Mouse (Mus musculus) splenic B cell, adult 2 months (primary cell): ENCODE data around the gene Prtn3.
A peak's percentile ranks its signal among the peaks of the same experiment; 100 is the strongest.

Experiments
- DNase-seq: peaks from one replicate; pipeline ENCODE4 v3.0.0-alpha.2; 2011; ENCODE audit warnings: low read depth, low spot score
- H3K27me3 ChIP-seq: 2 replicates; pipeline ENCODE4 v1.6.1; 2012; ENCODE audit warnings: mild to moderate bottlenecking, low read length, moderate library complexity, mixed read lengths; ENCODE audit not compliant: control insufficient read depth, poor library complexity, insufficient read depth, severe bottlenecking
- H3K36me3 ChIP-seq: 2 replicates; pipeline ENCODE4 v1.6.1; 2012; ENCODE audit warnings: mild to moderate bottlenecking, low read length, moderate library complexity, mixed read lengths; ENCODE audit not compliant: control insufficient read depth, poor library complexity, insufficient read depth, severe bottlenecking

The Prtn3 gene

DNA sequence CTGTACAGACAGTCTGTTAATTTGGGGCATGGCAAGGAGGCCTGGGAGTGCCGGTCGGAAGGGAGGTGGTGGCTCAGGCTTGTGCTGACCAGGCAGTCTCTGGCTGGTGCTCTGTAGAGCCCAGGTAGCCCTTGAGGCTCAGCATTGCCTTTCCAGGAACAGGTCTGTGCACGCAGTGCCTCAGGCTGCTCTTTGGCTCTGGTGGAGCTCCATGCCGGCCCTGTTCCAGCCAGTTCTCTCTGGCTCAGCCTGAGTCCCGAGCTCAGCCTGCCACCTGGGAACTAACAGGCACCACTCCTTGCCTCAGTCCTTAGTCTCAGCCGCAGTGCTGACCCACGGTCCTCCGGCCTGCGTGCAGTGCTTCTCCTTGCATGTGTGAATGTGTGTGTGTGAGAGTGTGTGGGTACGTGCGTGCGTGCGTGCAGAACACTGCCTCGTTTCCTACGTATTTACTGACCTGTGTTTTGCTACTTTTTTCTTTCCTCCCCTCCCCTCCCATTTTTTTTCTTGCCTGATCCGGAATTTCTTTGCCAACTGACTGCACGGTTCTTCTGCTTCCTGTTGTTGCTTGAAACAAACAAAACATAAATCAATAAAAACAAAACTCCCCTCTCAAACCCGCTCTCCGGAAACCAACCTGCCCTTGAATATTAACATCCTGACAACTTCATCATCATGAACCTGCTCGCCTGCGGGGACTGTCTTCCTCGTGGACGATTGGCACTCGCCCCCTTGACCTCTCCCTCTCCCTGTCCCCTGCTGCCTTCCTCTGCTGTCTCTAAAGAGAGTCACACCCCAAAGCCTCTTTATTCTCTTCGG lies 12.8 kb upstream of the Prtn3 start:
- Histone ChIP-seq H3K36me3 (peaks cover 25% of the 10 kb centered on the region), H3K27me3 (no peaks in the 10 kb centered on the region)
- no peak for DNase-seq

DNA sequence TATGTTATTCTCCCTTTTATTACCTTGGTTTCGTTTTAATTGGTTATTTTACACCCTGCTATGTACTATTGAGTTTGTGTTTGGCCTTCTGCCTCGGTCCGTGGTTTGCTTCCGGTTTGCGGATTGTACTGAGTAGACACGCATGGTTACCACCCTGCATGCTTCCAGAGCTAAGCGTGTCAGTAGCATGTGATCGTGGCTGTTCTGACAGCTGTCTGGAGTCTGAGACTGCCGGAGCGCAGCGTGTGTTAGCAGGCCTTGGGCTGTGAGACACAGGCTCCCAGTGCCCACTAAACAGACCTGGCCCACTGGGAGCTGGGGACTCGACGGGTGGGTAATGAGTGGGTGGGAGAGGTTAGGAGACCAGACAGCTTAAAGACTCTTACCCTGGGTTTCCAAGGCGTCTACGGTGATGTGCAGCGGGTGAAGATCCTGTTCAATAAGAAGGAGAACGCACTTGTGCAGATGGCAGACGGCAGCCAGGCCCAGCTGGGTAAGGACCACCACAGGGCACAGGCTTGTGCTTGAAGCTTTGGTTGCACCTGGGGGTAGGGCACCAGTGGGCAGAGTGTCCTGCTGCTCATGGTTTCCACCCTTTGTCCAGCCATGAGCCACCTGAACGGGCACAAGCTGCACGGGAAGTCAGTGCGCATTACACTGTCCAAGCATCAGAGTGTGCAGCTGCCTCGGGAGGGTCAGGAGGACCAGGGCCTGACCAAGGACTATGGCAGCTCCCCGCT lies 12.1 kb upstream of the Prtn3 start:
- no peaks in the 10 kb centered on the region for H3K27me3 ChIP-seq
- H3K36me3 ChIP-seq, result peaks cover 25% of the 10 kb centered on the region
- DNase-seq, result no peak

DNA sequence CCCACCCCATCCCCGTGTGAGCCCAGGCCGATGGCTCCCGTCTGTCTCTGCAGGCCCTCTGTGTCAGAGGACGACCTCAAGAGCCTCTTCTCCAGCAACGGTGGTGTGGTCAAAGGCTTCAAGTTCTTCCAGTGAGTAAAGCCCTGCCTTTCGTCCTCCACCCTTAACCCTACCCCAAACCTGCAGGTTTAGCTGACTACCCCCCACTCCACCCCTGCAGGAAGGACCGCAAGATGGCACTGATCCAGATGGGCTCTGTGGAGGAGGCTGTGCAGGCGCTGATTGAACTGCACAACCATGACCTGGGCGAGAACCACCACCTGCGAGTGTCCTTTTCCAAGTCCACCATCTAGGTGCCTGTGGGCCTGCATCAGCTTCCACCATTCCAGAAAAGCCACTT lies 11.4 kb upstream of the Prtn3 start:
- peaks cover 25% of the 10 kb centered on the region for H3K36me3 ChIP-seq
- H3K27me3 ChIP-seq, result no peaks in the 10 kb centered on the region
- no peak for DNase-seq

DNA sequence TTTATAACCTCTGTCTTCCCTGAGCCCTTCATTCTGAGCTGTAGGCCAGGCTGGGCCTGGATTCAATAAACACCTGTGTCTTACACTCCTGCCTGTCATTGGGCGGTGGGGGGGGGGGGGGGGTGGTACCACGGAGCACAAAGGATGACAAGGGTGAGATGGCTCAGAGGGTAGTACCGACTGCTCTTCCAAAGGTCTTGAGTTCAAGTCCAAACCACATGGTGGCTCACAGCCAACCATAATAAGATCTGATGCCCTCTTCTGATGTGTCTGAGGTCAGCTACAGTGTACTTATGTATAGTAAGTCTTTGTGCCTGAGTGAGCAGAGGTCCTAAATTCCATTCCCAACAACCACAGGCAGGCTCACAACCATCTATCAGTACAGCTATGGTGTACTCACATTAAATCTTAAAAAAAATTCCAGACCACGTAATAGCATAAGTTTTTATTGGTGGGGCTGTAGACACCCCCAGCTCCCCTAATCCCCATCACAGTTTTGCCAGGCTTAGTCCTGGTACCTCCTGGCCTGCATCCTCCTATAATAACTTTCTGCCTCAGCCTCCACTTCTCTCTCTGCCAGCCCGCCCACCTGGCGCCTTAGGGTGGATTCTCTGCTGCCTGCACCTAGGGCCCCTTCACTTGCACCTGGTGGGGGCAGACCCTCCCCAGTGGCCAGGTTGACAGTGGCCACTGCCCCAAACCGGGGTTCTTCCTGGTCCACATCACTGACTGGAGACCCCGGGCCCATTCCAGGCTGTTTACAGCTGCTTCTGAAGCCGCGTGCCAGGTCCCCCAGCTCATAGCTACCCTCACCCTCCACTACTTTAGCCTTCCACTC lies 9.7 kb upstream of the Prtn3 start:
- DNase-seq, result no peak
- Histone ChIP-seq H3K36me3 (peaks cover 19% of the 10 kb centered on the region), H3K27me3 (no peaks in the 10 kb centered on the region)

DNA sequence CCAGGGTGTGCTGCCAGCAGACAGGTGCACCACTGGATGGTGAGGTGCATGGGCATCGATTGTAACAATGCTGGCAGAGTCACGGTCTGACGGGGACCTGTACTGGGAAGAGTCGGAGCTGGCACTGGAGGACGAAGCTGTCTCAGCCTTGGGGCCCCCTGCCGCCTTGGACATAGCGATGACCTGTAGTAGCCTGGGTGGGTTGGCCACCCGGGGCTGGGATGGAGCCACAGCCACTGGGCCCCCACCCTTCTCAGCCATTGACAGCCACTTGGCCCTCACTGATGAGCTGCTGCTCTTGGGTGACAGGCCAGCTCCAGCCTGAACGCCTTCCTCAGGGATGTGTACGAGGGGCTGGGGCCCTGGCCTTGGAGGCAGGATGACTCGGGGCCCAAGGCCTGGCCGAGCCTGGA lies 9.1 kb upstream of the Prtn3 start:
- H3K27me3 ChIP-seq, result no peaks in the 10 kb centered on the region
- DNase-seq, result no peak
- H3K36me3 ChIP-seq, result peaks cover 14% of the 10 kb centered on the region

DNA sequence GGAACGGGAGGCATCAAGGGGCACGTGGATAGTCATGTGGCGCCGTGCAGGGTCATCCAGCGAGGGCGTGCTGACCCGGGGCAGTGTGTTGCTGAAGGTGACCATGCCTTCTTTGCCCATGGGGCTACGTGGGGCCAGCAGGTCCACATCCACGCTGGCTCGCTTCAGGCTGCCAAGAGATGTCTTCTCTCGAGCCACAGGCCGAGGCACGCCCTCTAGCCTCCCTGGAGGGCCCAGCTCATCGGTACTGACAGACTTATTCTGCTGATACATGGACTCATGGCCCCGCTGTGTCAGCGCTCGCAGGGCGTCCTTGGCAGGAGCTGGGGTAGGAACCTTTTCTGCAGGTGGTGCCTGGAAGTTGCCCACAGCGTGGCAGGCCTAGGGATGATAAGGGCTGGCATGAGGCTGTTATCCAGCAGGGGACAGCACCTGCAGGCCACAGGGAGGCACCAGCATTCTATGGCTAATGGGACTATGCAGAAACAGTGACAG lies 8.4 kb upstream of the Prtn3 start:
- H3K27me3 ChIP-seq, result no peaks in the 10 kb centered on the region
- H3K36me3 ChIP-seq, result peaks cover 10% of the 10 kb centered on the region
- no peak for DNase-seq

DNA sequence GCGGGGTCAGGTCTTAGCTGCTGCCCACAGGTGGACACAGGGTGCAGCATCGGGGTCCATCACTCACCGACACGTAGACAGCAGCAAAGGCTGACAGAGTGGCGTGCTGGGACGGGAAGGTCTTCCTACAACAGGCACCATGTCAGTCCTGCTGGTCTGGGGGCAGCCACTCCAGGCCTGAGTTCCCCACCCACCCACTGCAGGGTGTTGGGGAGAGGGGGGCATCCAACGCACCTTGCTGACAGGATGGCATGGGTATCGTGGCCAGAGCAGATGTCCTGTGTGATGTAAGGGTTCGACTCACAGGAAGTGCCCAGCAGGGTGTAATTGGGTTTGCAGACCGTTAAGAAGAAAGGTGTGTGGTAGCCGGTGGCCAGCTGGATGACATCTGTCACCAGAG lies 7.7 kb upstream of the Prtn3 start:
- H3K36me3 ChIP-seq, result peaks cover 5% of the 10 kb centered on the region
- no peak for DNase-seq
- no peaks in the 10 kb centered on the region for H3K27me3 ChIP-seq

DNA sequence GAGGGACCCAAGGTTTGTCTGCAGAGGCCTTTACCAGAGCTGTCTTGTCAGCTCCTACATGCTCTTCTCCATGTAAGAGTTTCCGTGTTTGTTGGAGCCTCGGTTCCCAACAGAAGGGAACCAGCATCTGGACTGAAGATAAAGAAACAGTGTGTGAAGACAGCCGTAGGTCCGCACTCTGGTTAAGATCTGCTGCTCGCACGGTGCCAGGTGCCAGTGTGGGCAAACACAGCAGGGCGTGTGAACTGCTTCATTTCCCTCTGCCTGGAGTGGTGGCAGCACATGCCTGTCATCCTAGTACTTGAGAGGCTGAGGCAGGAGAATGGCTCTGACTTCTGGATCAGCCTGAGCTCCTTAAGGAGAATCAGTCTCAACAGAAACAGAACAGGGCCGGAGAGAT lies 2.4 kb upstream of the Prtn3 start:
- H3K36me3 ChIP-seq, result no peaks in the 10 kb centered on the region
- no peaks in the 10 kb centered on the region for H3K27me3 ChIP-seq
- no peak for DNase-seq

DNA sequence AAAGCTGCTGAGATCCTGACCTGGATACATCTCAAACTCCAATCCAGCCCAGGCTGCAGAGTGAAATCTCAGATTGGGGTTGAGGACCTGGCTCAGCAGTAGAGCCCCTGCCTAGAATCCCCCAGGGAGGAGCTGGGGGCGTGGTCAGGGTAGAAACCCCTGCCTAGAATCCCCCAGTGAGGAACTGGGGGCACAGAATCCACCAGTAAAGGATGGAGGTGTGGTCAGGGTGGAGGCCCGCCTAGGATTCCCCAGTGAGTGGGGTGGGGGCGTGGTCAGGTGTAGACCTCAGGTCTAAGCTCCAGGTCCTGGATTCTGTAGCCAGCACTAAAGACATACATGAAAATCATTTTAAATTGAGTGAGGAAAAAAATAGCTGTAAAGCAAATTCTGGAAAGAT lies 1.4 kb upstream of the Prtn3 start:
- Histone ChIP-seq H3K27me3 (no peaks in the 10 kb centered on the region), H3K36me3 (no peaks in the 10 kb centered on the region)
- no peak for DNase-seq

DNA sequence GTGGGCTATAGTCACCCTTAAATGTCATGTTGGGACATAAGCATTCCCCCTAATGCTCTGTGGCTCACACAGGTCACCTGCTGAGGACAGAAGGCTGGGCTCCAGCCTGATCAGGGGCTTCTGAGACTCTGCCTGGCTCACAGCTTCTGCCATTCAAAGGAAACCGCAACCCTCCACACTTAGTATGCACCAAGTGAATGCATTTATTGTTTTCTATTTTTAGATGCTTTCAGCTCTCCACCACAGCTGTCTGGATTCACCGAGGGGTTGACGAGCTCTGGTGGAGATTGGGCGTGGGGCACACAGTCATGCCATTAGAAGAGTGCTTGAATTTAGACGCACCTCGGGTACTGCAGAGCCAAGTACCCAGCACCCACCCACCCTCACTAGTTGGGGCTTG lies 963 bp upstream of the Prtn3 start:
- Histone ChIP-seq H3K36me3 (no peaks in the 10 kb centered on the region), H3K27me3 (no peaks in the 10 kb centered on the region)
- DNase-seq, result no peak

DNA sequence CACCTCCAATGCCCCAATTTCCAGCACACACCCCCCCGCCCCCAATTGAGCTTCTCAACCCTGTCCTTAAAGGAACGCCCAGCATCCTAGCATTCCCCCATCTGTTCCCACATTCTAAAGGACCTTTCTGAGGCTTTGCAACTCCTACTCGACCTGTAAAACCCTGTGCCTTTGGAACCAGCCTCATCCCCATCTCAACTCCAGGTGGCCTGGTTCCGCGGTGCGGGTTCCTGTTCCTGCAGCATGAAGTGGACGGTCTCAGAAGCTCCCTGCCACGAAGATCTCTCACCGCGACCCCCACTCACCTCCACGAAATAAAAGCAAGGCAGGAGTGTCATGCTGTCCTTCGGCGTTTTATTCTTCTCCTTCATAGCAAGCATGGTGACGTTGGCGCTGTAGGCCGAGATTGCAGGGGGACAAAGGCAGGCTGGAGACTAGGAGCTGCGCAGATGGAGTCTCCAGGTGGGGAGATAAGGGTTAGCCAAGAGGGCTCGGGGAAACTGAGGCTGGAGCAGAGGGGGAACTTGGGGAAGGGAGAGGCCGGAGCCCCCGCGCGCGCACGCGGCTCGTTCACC lies 474 bp upstream of the Prtn3 start:
- Histone ChIP-seq H3K27me3 (no peaks in the 10 kb centered on the region), H3K36me3 (no peaks in the 10 kb centered on the region)
- DNase-seq, result no peak

DNA sequence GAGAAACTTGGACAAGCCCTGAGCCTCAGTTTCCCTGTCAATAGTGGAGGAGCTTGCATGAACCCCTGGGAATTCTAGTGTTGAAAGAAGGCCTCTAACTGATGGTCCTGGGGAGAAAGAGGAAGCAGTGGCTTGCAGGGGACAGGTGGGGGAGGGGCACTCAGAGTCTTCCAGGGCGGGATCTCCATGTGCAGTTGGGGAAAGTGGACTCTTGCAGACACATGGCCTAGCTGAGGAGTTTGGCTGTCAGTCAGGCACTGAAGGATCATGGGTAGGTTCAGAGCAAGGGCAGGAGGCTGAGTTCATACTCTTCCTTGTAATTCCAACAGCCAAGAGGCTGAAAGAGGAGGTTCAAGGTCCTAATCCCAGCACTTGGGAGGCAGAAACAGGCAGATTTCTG lies 2.9 kb downstream of the Prtn3 start:
- peak; percentile 49 for DNase-seq
- Histone ChIP-seq H3K27me3 (no peaks in the 10 kb centered on the region), H3K36me3 (no peaks in the 10 kb centered on the region)

DNA sequence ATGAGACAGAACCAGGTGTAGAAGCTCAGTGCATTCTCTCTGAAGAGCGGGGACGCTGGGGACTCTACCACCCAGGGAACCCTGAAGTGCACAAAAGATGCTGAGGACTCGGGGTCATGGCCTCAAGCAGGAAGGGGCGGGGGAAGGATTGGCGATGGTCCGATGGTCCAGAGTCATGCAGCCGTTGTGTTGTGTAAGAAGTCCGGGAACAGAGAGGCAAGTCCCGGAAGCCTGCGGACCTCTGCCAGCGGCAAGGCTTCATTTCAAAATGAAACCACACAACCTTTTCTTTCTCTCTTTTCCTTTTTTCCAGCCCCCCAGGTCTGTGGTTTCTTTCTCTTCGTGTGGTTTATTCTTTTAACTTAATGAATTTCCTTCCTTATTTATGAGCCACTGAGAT lies 3.5 kb downstream of the Prtn3 start:
- no peak for DNase-seq
- Histone ChIP-seq H3K27me3 (no peaks in the 10 kb centered on the region), H3K36me3 (no peaks in the 10 kb centered on the region)

DNA sequence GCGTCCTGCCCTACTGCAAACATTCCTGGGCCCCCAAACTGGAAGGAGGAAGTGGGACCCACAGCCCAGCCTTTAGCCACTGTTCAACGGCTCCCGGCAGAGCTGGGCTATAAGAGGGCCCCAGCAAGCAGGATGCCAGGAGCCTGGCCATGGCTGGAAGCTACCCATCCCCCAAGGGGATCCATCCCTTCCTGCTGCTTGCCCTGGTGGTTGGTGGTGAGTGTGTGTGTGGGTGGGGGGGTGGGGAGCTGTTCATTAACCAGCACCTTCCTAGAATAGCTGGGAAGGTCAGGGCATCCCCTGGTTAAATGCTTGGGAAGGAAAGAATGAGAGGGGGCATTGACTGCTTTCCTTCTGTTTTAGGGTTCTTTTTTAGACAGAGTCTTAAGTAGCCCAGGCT lies 5.3 kb downstream of the Prtn3 start:
- Histone ChIP-seq H3K27me3 (no peaks in the 10 kb centered on the region), H3K36me3 (no peaks in the 10 kb centered on the region)
- no peak for DNase-seq
